Mouse (Mus musculus) mature B cell (primary cell): ENCODE data around the gene Sft2d1.
"Not testable (repeated sequence)": the region's sequence is repeated elsewhere in the genome, so short reads cannot be mapped to it uniquely, and the experiment has no call there.

Source experiments
- in situ Hi-C: fragments of 300-500 bp; cut with MboI; formaldehyde crosslinking; loops from 2 replicates; pipeline ENCODE4 v1.14.3; 2019

Gene Sft2d1

GRCm38 (mm10) chr17:8310838-8311614 lies at the start of gene Sft2d1:
TSS of gene Sft2d1 (plus strand) at chr17:8311102.
- in situ Hi-C loops = no loop called here

GRCm38 (mm10) chr17:8264638-8265037 lies 46.3 kb upstream of the Sft2d1 start:
- in situ Hi-C loops = not testable (repeated sequence)

- in situ Hi-C loops = no loop called here
These were observed 38.7 kb upstream of the Sft2d1 start for GRCm38 (mm10) chr17:8272054-8272749.

- in situ Hi-C loops = no loop called here
These were observed 38.0 kb upstream of the Sft2d1 start for GRCm38 (mm10) chr17:8272951-8273350.

- in situ Hi-C loops = no loop called here
These were observed 34.8 kb upstream of the Sft2d1 start for GRCm38 (mm10) chr17:8276071-8276470.

- in situ Hi-C loops = no loop called here
These were observed 34.2 kb upstream of the Sft2d1 start for GRCm38 (mm10) chr17:8276680-8277079.

- in situ Hi-C loops = no loop called here
These were observed 33.6 kb upstream of the Sft2d1 start for GRCm38 (mm10) chr17:8277266-8277665.

GRCm38 (mm10) chr17:8278356-8278755 lies 32.5 kb upstream of the Sft2d1 start:
- in situ Hi-C loops = no loop called here

- in situ Hi-C loops = no loop called here
These were observed 27.9 kb upstream of the Sft2d1 start, which contains the start of gene Mpc1 for GRCm38 (mm10) chr17:8282821-8283525. TSS of gene Mpc1 (plus strand) at chr17:8282904.

- in situ Hi-C loops = no loop called here
These were observed 27.2 kb upstream of the Sft2d1 start for GRCm38 (mm10) chr17:8283526-8284253.

GRCm38 (mm10) chr17:8284254-8284661 lies 26.6 kb upstream of the Sft2d1 start:
- in situ Hi-C loops = no loop called here

- in situ Hi-C loops = no loop called here
These were observed 25.8 kb upstream of the Sft2d1 start for GRCm38 (mm10) chr17:8285056-8285455.

- in situ Hi-C loops = no loop called here
These were observed 23.9 kb upstream of the Sft2d1 start for GRCm38 (mm10) chr17:8286987-8287386.

GRCm38 (mm10) chr17:8289993-8290679 lies 20.8 kb upstream of the Sft2d1 start:
- in situ Hi-C loops = no loop called here

- in situ Hi-C loops = no loop called here
These were observed 20.2 kb upstream of the Sft2d1 start for GRCm38 (mm10) chr17:8290736-8291135.

- in situ Hi-C loops = no loop called here
These were observed 15.1 kb upstream of the Sft2d1 start for GRCm38 (mm10) chr17:8295825-8296224.

GRCm38 (mm10) chr17:8296313-8296844 lies 14.5 kb upstream of the Sft2d1 start:
- in situ Hi-C loops = no loop called here

GRCm38 (mm10) chr17:8297746-8298145 lies 13.2 kb upstream of the Sft2d1 start:
- in situ Hi-C loops = no loop called here

GRCm38 (mm10) chr17:8298281-8298680 lies 12.6 kb upstream of the Sft2d1 start:
- in situ Hi-C loops = no loop called here

GRCm38 (mm10) chr17:8299524-8299923 lies 11.4 kb upstream of the Sft2d1 start:
- in situ Hi-C loops = no loop called here

- in situ Hi-C loops = no loop called here
These were observed 9.4 kb upstream of the Sft2d1 start for GRCm38 (mm10) chr17:8301515-8301914.
